Mouse (Mus musculus): ENCODE measurements at regions not wholly inside any gene's neighbourhood (a gene's known extent, or its start where the extent isn't known, plus 50 kb on each side); places are given as distances from the start of the nearest gene placed in this dataset.

GRCm38 (mm10) chr11:37904991-37905390 lies 669.2 kb upstream of the Tenm2 start:
- TF ChIP-seq MAFK (IDR thresholded peaks at IDR 0.05; ENCODE audit: insufficient read depth, low read depth, low read length), result no peak
- no peak for TF ChIP-seq ZC3H11A (IDR thresholded peaks at IDR 0.05; ENCODE audit: borderline replicate concordance, low read depth, low read length)

Data from ES-E14 (cell line).